Mouse (Mus musculus) limb, embryonic 10.5 days (tissue): ENCODE data around the gene Cyp2c70. TPM values are rescaled to one million over a fixed set of nuclear protein-coding genes. Genes with fewer than 3 reads are reported as not detected.
"Not testable (repeated sequence)": the region's sequence is repeated elsewhere in the genome, so short reads cannot be mapped to it uniquely, and the experiment has no call there.

Source experiments
- DNase-seq: peaks from one replicate; pipeline ENCODE4 v3.0.0-alpha.2; 2017; ENCODE audit warnings: low spot score
- H3K27ac ChIP-seq: fragments of 300-500 bp; sonication (generic); 2 replicates; pipeline ENCODE4 v1.5.1; 2016; ENCODE audit warnings: mild to moderate bottlenecking
- H3K27me3 ChIP-seq: fragments of 300-500 bp; sonication (generic); 2 replicates; pipeline ENCODE4 v1.6.1; 2016; ENCODE audit warnings: low read depth, mild to moderate bottlenecking; ENCODE audit not compliant: poor library complexity, severe bottlenecking
- H3K36me3 ChIP-seq: fragments of 300-500 bp; sonication (generic); 2 replicates; pipeline ENCODE4 v1.6.1; 2016; ENCODE audit warnings: mild to moderate bottlenecking, moderate library complexity
- H3K4me1 ChIP-seq: fragments of 300-500 bp; sonication (generic); 2 replicates; pipeline ENCODE4 v1.6.1; 2016
- H3K4me3 ChIP-seq: fragments of 300-500 bp; sonication (generic); 2 replicates; pipeline ENCODE4 v1.5.1; 2016; ENCODE audit warnings: mild to moderate bottlenecking, moderate library complexity
- H3K9me3 ChIP-seq: fragments of 300-500 bp; sonication (generic); replicated peaks from 2 replicates; pipeline ENCODE4 v1.6.1; 2016; ENCODE audit warnings: mild to moderate bottlenecking
- WGBS: fragments of 180-500 bp; shearing (Covaris S2); methylation state at CpG from one replicate; pipeline ENCODE4 v1.1.7; 2016; 5-methylcytosine and 5-hydroxymethylcytosine counted together
- polyA plus RNA-seq: library from polyadenylated mRNA; unstranded; fragments of >200 nt; fragmentation: Nextera tagmentation; extraction: Ambion mirVana; gene quantifications from 2 replicates; pipeline ENCODE4 v1.2.1, GENCODE M21; 2016

Gene Cyp2c70
- polyA plus RNA-seq, 1 experiment from 2014 or later = not detected

DNA sequence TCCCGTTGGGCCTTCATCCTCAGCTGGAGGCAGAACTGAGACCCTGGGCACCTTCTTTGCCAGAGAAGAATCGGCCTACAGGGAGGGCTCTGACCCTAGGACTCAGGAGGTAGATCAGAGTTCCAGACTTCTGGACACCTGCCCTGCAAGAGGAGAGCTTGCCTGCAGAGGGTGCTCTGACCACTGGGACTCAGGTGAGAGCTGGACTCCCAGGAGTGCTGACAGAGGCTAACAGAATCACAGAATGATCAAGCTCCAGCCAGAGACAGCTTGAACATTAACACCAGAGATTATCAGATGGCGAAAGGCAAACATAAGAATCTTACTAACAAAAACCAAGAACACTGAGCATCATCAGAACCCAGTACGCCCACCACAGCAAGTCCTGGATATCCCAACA lies 18.7 kb downstream of the Cyp2c70 start:
- 88% methylated on average over 4 of the region's 4 CpGs for WGBS
- H3K27ac ChIP-seq, H3K4me1 ChIP-seq, DNase-seq, H3K9me3 ChIP-seq, H3K4me3 ChIP-seq, H3K36me3 ChIP-seq, H3K27me3 ChIP-seq: not testable (repeated sequence)

DNA sequence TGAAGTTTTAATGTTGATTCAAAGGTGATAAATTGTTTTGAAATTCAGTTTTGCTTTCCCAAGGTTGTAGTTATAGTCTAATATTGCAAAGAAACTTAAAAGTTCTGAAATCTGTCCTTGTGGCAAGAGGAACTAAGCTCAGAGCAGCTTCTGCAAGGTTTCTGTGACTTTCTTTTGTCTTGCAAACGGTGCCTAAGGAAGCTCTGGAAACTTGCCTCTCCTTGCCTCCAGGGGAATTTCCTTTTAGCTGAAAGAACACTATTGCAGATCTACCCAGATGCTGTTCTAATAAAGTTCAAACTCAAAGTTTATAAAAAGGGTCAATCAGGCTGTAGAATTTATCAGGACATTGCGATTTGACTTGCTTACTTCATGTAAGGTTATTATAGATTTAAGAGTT lies 60.1 kb downstream of the Cyp2c70 start:
- not testable (repeated sequence) for H3K4me3 ChIP-seq, DNase-seq, H3K9me3 ChIP-seq, H3K36me3 ChIP-seq, H3K4me1 ChIP-seq, H3K27me3 ChIP-seq, H3K27ac ChIP-seq
- 44% methylated on average over 2 of the region's 2 CpGs for WGBS

DNA sequence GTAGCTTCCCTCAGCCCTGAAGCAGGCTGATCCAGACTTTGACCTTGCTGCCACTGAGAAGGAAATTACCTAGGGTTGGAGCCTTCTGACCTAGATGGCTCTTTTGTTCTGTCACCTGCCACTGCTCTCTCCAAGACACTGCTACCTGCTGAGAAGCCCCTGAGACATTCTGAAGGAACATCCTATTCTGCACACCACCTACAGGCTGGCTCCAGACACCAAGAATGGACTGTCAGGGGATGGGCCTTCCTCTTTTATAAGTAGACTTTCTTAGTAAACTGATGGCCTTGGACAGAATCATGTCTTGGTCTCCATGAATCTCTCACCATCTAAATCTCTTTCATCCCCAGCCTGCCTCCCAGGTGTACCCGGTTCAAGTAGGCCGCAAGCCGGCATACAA lies 62.0 kb downstream of the Cyp2c70 start:
- WGBS = 93% methylated on average over 3 of the region's 3 CpGs
- not testable (repeated sequence) for H3K36me3 ChIP-seq, H3K4me1 ChIP-seq, H3K4me3 ChIP-seq, DNase-seq, H3K27me3 ChIP-seq, H3K27ac ChIP-seq, H3K9me3 ChIP-seq

DNA sequence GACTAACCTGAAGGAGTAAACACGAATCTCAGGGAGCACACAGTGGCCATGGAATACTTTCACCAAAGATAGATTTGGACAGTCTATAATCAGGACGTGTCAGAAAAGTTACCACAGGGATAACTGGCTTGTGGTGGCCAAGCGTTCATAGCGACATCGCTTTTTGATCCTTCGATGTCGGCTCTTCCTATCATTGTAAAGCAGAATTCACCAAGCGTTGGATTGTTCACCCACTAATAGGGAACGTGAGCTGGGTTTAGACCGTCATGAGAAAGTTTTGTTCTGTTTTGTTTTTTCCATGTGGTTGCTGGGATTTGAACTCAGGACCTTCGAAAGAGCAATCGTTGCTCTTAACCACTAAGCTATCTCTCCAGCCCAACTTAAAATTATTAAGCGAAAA lies 67.5 kb downstream of the Cyp2c70 start:
- 84% methylated on average over 13 of the region's 13 CpGs for WGBS
- not testable (repeated sequence) for H3K27me3 ChIP-seq

More for the DNA sequence above, 67.5 kb downstream of the Cyp2c70 start:
- not testable (repeated sequence) for H3K36me3 ChIP-seq, H3K9me3 ChIP-seq, H3K4me3 ChIP-seq, DNase-seq, H3K27ac ChIP-seq, H3K4me1 ChIP-seq

Other genes starting within 250 kb of the Cyp2c70 start
- gene Cyp2c37, start 194.9 kb downstream of the Cyp2c70 start, polyA plus RNA-seq = not detected in 2 replicates
- gene Cyp2c54, start 113.5 kb downstream of the Cyp2c70 start, polyA plus RNA-seq = not detected in 2 replicates
- not detected in 2 replicates for gene Cyp2c50, start 97.6 kb downstream of the Cyp2c70 start, polyA plus RNA-seq
- gene Pdlim1, start 84.5 kb upstream of the Cyp2c70 start, polyA plus RNA-seq = 63.2 and 63.7 TPM in 2 replicates